Mouse (Mus musculus) liver, embryonic 14.5 days (tissue): ENCODE measurements around the gene Gpr84. TPM values are rescaled to one million over a fixed set of nuclear protein-coding genes. Genes with fewer than 3 reads are reported as not detected.

Experiments used
- ATAC-seq: fragments of 200-750 bp; cut with Nextera tagmentation; 2 replicates; pipeline ENCODE4 v1.8.0; 2017; ENCODE audit warnings: moderate number of reproducible peaks, mild to moderate bottlenecking, moderate library complexity; ENCODE audit not compliant: insufficient read depth
- DNase-seq, 3 experiments: peaks; one replicate each; pipeline ENCODE4 v3.0.0-alpha.2; 2012 to 2013; ENCODE audit warnings: low read depth in 3 of 3, low spot score in 3 of 3
- H3K27ac ChIP-seq: fragments of 300-500 bp; sonication (generic); 2 replicates; pipeline ENCODE4 v1.5.1; 2014; ENCODE audit warnings: moderate library complexity, mild to moderate bottlenecking, control low read depth, inconsistent platforms
- H3K27me3 ChIP-seq: fragments of 300-500 bp; sonication (generic); 2 replicates; pipeline ENCODE4 v1.6.1; 2014; ENCODE audit warnings: mild to moderate bottlenecking, low read length, moderate library complexity; ENCODE audit not compliant: control insufficient read depth, insufficient read depth
- H3K36me3 ChIP-seq: fragments of 300-500 bp; sonication (generic); replicated peaks from 2 replicates; pipeline ENCODE4 v1.6.1; 2014; ENCODE audit warnings: low read depth; ENCODE audit not compliant: control insufficient read depth, insufficient read depth
- H3K4me1 ChIP-seq, 2 experiments: fragments of 200-500 bp in 1 of 2; fragments of 300-500 bp in 1 of 2; sonication (generic) in 1 of 2; replicated peaks; 2 replicates each; pipeline ENCODE4 v1.6.1; 2012 to 2014; ENCODE audit warnings: antibody characterized with exemption in 1 of 2, inconsistent platforms in 1 of 2, low read length in 1 of 2; ENCODE audit not compliant: control insufficient read depth in 2 of 2, insufficient read depth in 2 of 2
- H3K4me2 ChIP-seq: fragments of 300-500 bp; sonication (generic); 2 replicates; pipeline ENCODE4 v1.6.1; 2014; ENCODE audit warnings: low read depth, mild to moderate bottlenecking, control low read depth, moderate library complexity
- H3K4me3 ChIP-seq, 2 experiments: fragments of 200-500 bp in 1 of 2; fragments of 300-500 bp in 1 of 2; sonication (generic) in 1 of 2; 2 replicates each; pipeline ENCODE4 v1.5.1; 2012 to 2014; ENCODE audit warnings: low read depth in 2 of 2, low read length in 2 of 2, mild to moderate bottlenecking in 2 of 2, control low read depth in 1 of 2, inconsistent platforms in 1 of 2, moderate library complexity in 1 of 2; ENCODE audit not compliant: insufficient read depth in 1 of 2
- H3K9ac ChIP-seq: fragments of 300-500 bp; sonication (generic); replicated peaks from 2 replicates; pipeline ENCODE4 v1.6.1; 2014; ENCODE audit warnings: mild to moderate bottlenecking, control low read depth, moderate library complexity
- H3K9me3 ChIP-seq: fragments of 300-500 bp; sonication (generic); 2 replicates; pipeline ENCODE4 v1.6.1; 2016; ENCODE audit warnings: low read length, mixed read lengths; ENCODE audit not compliant: control insufficient read depth
- CTCF ChIP-seq: IDR thresholded peaks from 2 replicates; pipeline ENCODE4 v1.5.1; 2016; ENCODE audit warnings: antibody characterized with exemption, low read depth, control low read depth
- EP300 ChIP-seq: IDR thresholded peaks from 2 replicates; pipeline ENCODE4 v1.6.1; 2016; ENCODE audit warnings: antibody characterized with exemption, low read depth
- WGBS: fragments of 180-500 bp; shearing (Covaris S2); extraction: QIAGEN DNeasy Blood & Tissue Kit; methylation state at CpG from one replicate; pipeline ENCODE4 v1.1.7; 2014; ENCODE audit not compliant: insufficient replicate concordance; 5-methylcytosine and 5-hydroxymethylcytosine counted together
- polyA plus RNA-seq, 2 experiments: library from polyadenylated mRNA; depleted of rRNA in 1 of 2; stranded (reverse) in 1 of 2; unstranded in 1 of 2; fragments of >200 nt; fragmentation: Nextera tagmentation in 1 of 2; extraction: Ambion mirVana in 1 of 2; gene quantifications; 2 replicates each; pipeline versions ENCODE4 v1.2.1 to v1.2.3; 2012 to 2014

Gene Gpr84
- polyA plus RNA-seq, 2 experiments = 0.18 to 0.20 TPM

DNA sequence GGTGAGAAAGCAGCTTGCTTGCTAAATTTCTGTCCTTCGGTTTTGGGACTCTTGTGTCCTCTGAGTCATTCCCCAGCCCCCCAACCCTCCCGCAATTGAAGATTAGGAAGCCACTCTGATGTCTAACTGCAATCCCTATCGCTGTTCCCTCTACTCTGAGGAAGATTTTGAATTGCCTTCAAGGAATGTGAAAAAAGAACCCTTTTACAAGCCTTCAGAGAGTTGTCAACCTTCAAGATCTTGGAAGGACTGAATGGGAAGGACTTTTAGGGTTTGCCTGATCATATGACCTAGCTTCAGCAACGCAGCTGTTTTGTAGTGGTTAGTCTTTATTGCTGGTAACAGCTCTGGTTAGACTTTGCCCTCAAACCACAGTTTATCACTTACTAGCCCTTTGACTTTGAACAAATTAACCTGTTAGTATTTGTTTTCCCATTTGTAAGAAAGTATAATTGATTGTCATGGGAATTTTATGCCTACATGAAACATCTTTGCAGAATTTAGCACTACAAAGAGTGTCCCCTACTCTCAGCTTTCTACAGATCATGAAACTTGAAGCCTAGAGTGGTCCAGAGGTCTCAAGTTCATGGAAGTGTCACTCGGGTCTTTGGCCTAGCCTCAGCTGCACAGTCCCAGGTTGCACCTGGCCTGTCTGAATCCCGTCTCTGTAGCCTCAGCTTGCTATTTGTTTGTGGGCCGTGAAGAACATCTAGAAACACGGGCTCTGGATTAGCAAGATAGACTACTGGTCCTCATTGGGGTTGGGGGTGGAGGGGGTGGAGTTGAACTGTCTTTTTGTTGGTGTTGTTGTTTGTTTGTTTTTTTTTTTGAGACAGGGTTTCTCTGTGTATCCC, 4.4 kb downstream of the Gpr84 start:
- Histone ChIP-seq H3K9me3 (no peaks in the 10 kb centered on the region), H3K27me3 (peaks cover 30% of the 10 kb centered on the region), H3K4me2 (peak overlapping the region; percentile 82), H3K27ac (peak overlapping the region; percentile 26; the same call in 1 of the 2 replicates), H3K4me3 (peak overlapping the region; percentile 51 to 55), H3K4me1 (peaks cover 5 to 35% of the 10 kb centered on the region in 2 experiments; a peak in 3 of 4 replicates), H3K9ac (0 out of 2 replicates have a peak overlapping the region, but pooled peaks have one; percentile 3), H3K36me3 (no peaks in the 10 kb centered on the region)
- WGBS = 28% methylated on average over 8 of the region's 8 CpGs
- TF ChIP-seq EP300 (no peak), CTCF (no peak)
- no peak for ATAC-seq
- no peak for DNase-seq

DNA sequence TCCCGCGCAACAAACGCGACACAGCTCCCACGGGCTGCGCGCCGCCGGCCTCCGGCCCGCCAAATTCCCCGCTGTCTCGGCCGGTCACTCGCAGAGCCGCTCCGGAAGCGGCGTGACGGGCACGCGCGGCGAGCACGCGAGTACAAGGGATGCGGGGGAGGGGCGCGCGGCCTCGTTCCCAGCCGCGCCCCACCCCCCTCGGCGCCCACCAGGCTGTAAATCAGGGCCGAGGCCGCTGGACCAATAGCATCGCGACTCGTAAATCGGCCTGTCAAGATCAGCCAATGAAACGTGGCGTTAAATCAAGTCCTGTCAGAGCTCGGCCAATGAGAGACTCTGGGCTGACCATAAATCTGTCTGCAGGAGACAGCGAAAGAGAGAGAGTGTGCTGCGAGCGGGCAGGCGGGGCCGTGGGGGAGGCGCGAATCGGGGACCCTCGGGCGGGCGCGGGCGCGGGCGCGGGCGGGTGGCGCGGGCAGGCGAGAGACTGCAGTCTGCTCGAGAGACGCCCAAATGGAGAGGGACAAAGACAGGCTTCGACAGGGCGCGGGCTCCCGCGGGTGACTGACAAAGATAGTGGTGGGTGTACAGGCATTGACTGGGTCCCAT, 5.2 kb downstream of the Gpr84 start:
- Histone ChIP-seq H3K36me3 (no peaks in the 10 kb centered on the region), H3K4me1 (peaks cover 5 to 35% of the 10 kb centered on the region in 2 experiments; a peak in 3 of 4 replicates), H3K27ac (peak overlapping the region; percentile 26; the same call in 1 of the 2 replicates), H3K9me3 (no peaks in the 10 kb centered on the region), H3K4me3 (peak overlapping the region; percentile 51 to 55), H3K4me2 (peak overlapping the region; percentile 82), H3K27me3 (peaks cover 30% of the 10 kb centered on the region), H3K9ac (peak overlapping the region; percentile 15; the same call in 1 of the 2 replicates)
- under 1% methylated on average over 70 of the region's 71 CpGs for WGBS
- peak; percentile 80 for ATAC-seq
- TF ChIP-seq CTCF (no peak), EP300 (no peak)
- DNase-seq = peak; percentile 74 to 76 (median 74)

DNA sequence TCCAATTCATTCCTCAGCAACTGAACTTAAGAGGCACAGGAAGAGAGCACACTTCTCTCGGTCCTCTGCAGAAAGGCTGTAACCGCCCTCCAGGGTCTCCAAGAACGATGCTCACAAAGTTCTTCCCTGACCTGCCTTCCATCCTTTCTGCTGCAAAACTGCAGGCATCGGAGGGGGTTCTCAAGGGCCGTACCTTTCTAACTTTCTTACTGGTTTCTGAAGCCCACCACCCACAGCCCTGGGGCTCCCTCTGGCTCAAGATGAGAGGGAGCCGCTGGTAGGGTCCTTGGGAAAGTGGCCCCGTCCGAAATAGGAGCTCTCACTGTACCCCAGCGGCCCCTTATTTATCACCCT, 5.8 kb downstream of the Gpr84 start:
- Histone ChIP-seq H3K4me1 (peaks cover 5 to 35% of the 10 kb centered on the region in 2 experiments; a peak in 3 of 4 replicates), H3K9ac (no peak overlapping the region; the same call in 1 of the 2 replicates), H3K4me2 (peak overlapping the region; percentile 82), H3K27ac (no peak overlapping the region), H3K4me3 (peak overlapping the region; percentile 33 to 55), H3K27me3 (peaks cover 30% of the 10 kb centered on the region), H3K36me3 (no peaks in the 10 kb centered on the region), H3K9me3 (no peaks in the 10 kb centered on the region)
- under 1% methylated on average over 9 of the region's 9 CpGs for WGBS
- ATAC-seq (no peak), DNase-seq (no peak)
- no peak for TF ChIP-seq EP300
- no peak for TF ChIP-seq CTCF

DNA sequence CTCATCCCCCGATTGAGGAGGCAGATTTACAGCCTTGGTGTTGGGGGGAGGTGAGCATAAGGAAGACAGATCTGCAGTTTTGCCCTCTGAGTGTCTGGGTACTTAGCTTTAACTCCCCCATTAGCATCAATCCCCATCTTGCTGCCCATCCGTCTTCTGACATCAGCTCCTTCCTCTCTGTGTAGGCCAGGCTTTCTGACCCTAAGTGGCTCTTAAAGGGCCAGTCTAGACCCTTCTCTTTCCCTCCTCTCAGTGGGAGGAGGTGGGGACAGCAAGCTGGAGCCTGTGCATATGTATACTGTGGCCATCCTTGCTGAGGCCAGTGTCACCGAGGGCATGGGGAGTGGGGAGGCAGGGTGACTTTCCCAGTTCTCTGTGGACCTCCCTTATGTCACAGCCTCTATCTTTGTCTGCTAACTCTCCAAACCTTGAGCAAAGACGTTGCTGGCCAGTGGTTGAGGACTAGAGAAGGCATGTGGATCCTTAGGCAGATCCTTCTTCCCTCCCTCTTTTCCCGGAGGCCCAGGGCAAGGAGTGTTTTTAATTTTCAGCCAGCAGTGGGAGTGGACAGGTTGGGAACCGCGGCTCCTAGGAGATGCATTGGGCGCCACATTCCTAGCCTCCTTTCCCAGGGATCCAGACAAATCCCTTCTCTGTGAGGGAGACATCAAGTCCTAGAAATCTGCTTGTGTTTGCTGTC, 6.3 kb downstream of the Gpr84 start:
- Histone ChIP-seq H3K9me3 (no peaks in the 10 kb centered on the region), H3K9ac (no peak overlapping the region), H3K4me2 (peak overlapping the region; percentile 82), H3K36me3 (no peaks in the 10 kb centered on the region; the same call in 1 of the 2 replicates), H3K27me3 (peaks cover 30% of the 10 kb centered on the region), H3K4me1 (peaks cover 5 to 35% of the 10 kb centered on the region in 2 experiments; a peak in 3 of 4 replicates), H3K27ac (no peak overlapping the region), H3K4me3 (peak overlapping the region in 1 of 2 experiments; percentile 55; a peak in 3 of 4 replicates)
- TF ChIP-seq CTCF (no peak), EP300 (no peak)
- no peak for ATAC-seq
- WGBS = 17% methylated on average over 8 of the region's 8 CpGs
- DNase-seq = no peak
